Mouse (Mus musculus) neural tube, embryonic 14.5 days (tissue): ENCODE measurements around the gene Myb. TPM values are rescaled to one million over a fixed set of nuclear protein-coding genes. Genes with fewer than 3 reads are reported as not detected.

Experiments used
- ATAC-seq: fragments of 200-750 bp; cut with Nextera tagmentation; 2 replicates; pipeline ENCODE4 v1.8.0; 2017; ENCODE audit warnings: low read depth, mild to moderate bottlenecking, moderate TSS enrichment, moderate library complexity
- H3K27ac ChIP-seq: fragments of 300-500 bp; sonication (generic); 2 replicates; pipeline ENCODE4 v1.5.1; 2014; ENCODE audit warnings: low read depth, mild to moderate bottlenecking, control low read depth, low read length, moderate library complexity, mixed read lengths
- H3K27me3 ChIP-seq: fragments of 300-500 bp; sonication (generic); 2 replicates; pipeline ENCODE4 v1.6.1; 2014; ENCODE audit warnings: low read length; ENCODE audit not compliant: control insufficient read depth, insufficient read depth
- H3K36me3 ChIP-seq: fragments of 300-500 bp; sonication (generic); 2 replicates; pipeline ENCODE4 v1.6.1; 2014; ENCODE audit warnings: low read length, mixed read lengths; ENCODE audit not compliant: control insufficient read depth, insufficient read depth
- H3K4me1 ChIP-seq: fragments of 300-500 bp; sonication (generic); 2 replicates; pipeline ENCODE4 v1.6.1; 2014; ENCODE audit warnings: low read length; ENCODE audit not compliant: control insufficient read depth, insufficient read depth
- H3K4me2 ChIP-seq: fragments of 300-500 bp; sonication (generic); 2 replicates; pipeline ENCODE4 v1.6.1; 2014; ENCODE audit warnings: mild to moderate bottlenecking, low read depth, low read length, control low read depth
- H3K4me3 ChIP-seq: fragments of 300-500 bp; sonication (generic); 2 replicates; pipeline ENCODE4 v1.5.1; 2014; ENCODE audit warnings: low read depth, low read length, control low read depth, mixed read lengths
- H3K9ac ChIP-seq: fragments of 300-500 bp; sonication (generic); replicated peaks from 2 replicates; pipeline ENCODE4 v1.6.1; 2014; ENCODE audit warnings: low read depth, mild to moderate bottlenecking, control low read depth, low read length, mixed read lengths
- H3K9me3 ChIP-seq: fragments of 300-500 bp; sonication (generic); 2 replicates; pipeline ENCODE4 v1.6.1; 2016; ENCODE audit warnings: low read length; ENCODE audit not compliant: control insufficient read depth
- whole genome bisulfite sequencing: fragments of 180-500 bp; shearing (Covaris S2); extraction: QIAGEN DNeasy Blood & Tissue Kit; methylation state at CpG from one replicate; pipeline ENCODE4 v1.1.7; 2014; 5-methylcytosine and 5-hydroxymethylcytosine counted together
- polyA plus RNA-seq: library from polyadenylated mRNA; unstranded; fragments of >200 nt; fragmentation: Nextera tagmentation; extraction: Ambion mirVana; gene quantifications from 2 replicates; pipeline ENCODE4 v1.2.1, GENCODE M21; 2014

Myb gene
- 1.8 and 2.3 TPM in 2 replicates for polyA plus RNA-seq

DNA sequence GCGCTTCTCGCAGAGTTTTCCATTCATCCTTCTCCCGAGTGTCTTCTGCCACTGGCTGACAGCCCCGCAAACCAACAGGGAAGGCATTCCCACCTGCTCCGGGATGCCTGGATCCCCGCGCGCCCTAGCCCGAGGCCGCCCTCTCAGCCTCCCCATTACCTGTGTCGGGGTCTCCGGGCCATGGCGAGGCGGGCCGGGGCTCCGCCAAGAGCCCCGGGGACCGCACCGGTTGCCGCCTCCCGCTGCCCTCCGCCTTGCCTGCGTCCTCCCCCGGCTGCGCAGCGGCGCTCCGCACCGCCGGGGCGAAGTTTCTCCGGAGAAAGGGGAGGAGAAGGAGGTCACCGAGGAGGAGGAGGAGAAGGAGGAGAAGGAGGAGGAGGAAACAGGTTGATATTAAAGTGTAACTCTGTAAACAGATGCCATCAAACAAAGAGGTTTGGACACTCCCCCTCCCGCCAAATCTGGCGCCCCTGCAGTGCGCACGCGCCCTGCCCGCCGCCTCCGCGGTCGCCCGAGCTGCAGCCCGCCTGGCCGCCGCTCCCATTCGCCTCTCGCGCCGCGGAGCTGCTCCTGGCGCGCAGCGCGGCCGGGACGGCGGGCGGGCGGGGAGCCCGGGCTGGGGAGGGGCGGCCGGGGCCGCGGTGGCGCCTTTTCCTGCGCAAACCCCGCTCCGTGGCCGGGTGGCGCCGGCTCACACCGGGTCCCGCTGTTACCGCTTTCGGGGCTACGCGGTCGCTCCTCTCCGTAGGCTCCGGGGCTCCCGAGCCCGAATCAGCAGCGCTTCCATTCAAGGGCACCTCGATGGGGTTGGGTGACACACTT is at the start of gene Myb:
Myb (minus strand) TSS at position 448 of the 822 bp plus-strand sequence.
- Histone ChIP-seq H3K4me1 (peaks cover 7% of the 10 kb centered on the region), H3K9ac (peak within 1 kb of the TSS; percentile 66), H3K4me3 (peak within 1 kb of the TSS; percentile 65), H3K4me2 (peak within 1 kb of the TSS; percentile 100), H3K36me3 (no peaks in the 10 kb centered on the region), H3K27me3 (peaks cover 22% of the 10 kb centered on the region), H3K27ac (no peak within 1 kb of the TSS), H3K9me3 (no peaks in the 10 kb centered on the region)
- peak; percentile 84 for ATAC-seq
- WGBS: under 1% methylated on average over 73 of the region's 86 CpGs

DNA sequence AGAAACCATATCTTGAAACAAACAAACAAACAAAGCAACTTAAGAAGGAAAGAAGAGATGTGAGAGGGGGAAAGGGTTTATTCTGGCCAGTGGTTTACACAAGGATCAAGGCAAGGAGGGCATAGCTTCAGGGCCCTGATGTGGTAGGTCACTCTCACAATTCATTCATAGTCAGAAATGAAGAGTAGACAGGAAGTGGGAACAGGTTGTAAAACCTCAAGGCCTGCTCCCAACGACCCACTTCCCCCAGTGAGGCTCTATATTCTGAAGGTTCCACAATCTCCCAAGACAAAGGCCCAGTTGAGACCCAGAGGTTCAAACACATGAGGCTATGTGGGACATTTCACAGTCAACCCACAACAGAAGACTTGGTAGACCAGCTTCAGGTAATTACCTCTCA is 46.6 kb upstream of the Myb start:
- Histone ChIP-seq H3K4me1 (no peaks in the 10 kb centered on the region), H3K9me3 (no peaks in the 10 kb centered on the region), H3K27ac (no peak overlapping the region), H3K27me3 (no peaks in the 10 kb centered on the region), H3K4me2 (no peak overlapping the region), H3K9ac (no peak overlapping the region), H3K4me3 (no peak overlapping the region), H3K36me3 (no peaks in the 10 kb centered on the region)
- ATAC-seq: no peak
- 78% methylated on average over 1 of the region's 1 CpGs for WGBS

DNA sequence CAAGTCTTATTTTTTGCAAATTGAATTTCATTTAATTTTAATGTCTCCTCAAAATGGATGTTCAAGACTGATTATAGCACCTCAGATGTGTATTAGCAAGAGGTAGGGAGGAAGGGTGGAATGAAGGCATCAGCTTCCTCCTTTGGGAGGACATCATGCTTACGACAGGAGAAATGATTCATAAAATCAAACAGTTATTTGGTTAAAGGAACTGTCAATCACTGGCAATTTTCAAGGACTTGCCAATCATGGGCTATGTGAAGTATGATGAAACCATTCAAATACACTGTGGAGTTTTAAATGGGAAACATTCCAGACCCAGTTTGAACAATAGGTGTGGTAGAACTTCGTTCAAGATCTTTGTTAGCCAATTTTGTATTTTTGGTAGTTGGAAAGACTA is 45.4 kb upstream of the Myb start:
- H3K27me3 ChIP-seq: no peaks in the 10 kb centered on the region
- ATAC-seq: no peak
- WGBS: 90% methylated on average over 2 of the region's 2 CpGs
- no peaks in the 10 kb centered on the region for H3K9me3 ChIP-seq
- no peaks in the 10 kb centered on the region for H3K4me1 ChIP-seq
- no peaks in the 10 kb centered on the region for H3K36me3 ChIP-seq
- H3K27ac ChIP-seq: no peak overlapping the region
- H3K4me3 ChIP-seq: no peak overlapping the region
- no peak overlapping the region for H3K9ac ChIP-seq
- H3K4me2 ChIP-seq: no peak overlapping the region

DNA sequence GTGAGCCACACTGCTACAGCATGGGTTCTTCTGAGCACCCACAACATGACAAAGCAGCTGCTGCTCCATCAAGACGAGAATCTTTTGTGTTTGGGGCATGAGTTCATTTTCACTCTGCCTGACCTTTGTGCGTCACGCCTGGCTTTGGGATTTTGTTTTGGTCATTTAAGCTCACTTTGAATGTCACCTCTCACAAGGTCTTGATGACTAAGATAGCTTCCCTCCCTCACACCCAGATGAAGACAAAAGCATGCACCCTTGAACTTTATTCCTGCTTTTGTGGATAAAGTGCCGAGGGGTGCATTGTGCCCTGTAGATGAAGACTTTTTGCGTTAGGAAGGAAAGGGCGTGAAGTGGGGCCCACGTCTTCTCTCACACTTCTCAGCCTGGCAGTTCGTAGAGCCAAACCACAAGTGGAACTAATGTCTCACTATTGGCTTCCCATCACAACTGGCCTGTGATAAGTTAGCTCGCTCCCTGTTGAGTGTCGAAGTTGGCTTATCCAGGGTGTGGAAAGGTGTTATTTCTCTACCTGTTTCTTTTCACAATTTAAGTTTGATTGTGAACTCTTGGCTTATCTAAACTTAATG is 43.8 kb upstream of the Myb start:
- no peak overlapping the region for H3K4me3 ChIP-seq
- 72% methylated on average over 10 of the region's 10 CpGs for WGBS
- no peak overlapping the region for H3K9ac ChIP-seq
- no peaks in the 10 kb centered on the region for H3K36me3 ChIP-seq
- no peaks in the 10 kb centered on the region for H3K27me3 ChIP-seq
- no peaks in the 10 kb centered on the region for H3K9me3 ChIP-seq
- no peak for ATAC-seq
- no peak overlapping the region for H3K4me2 ChIP-seq
- H3K27ac ChIP-seq: no peak overlapping the region
- H3K4me1 ChIP-seq: no peaks in the 10 kb centered on the region

DNA sequence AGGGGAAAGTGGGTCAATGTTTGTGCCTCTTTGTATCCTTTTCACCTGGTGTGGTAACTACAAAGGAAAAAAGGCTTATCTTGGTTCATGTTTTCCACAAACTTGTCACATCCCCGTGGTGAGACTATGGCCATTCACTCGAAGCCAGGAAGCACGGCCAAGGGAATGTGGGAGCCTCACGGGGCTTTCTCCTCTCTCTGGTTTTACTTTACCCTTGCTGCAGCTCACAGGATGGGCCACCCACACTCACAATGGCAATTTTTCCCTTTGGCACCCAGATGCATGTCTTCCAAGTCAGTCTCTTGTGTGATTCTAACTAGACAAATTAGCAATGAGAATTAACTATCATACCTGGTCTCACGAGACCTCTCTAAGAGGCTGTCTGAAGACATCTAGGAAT is 43.1 kb upstream of the Myb start:
- no peak overlapping the region for H3K4me3 ChIP-seq
- no peak overlapping the region for H3K27ac ChIP-seq
- no peak overlapping the region for H3K9ac ChIP-seq
- no peaks in the 10 kb centered on the region for H3K4me1 ChIP-seq
- no peaks in the 10 kb centered on the region for H3K9me3 ChIP-seq
- WGBS: 91% methylated on average over 5 of the region's 5 CpGs
- ATAC-seq: no peak
- H3K36me3 ChIP-seq: no peaks in the 10 kb centered on the region
- H3K27me3 ChIP-seq: no peaks in the 10 kb centered on the region
- H3K4me2 ChIP-seq: no peak overlapping the region

DNA sequence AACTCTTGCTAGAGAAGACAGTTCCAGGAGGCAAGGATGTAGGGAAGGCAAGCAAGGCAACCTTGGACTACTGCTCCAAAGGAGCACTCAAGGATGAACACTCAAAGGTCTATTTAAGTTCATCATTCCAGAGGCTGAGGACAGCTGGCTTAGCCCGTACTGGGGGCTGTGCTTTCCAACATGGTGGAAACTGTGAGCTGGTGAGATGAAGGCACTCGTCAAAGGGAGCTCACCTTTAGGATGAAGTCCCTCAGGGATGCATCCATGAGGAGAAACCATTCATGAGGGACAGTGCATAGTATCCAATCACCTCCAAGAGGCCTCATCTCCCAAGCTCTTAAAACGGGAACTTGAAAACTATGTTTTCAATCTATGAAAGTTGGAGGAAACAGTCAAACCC is 42.7 kb upstream of the Myb start:
- Histone ChIP-seq H3K4me1 (no peaks in the 10 kb centered on the region), H3K27ac (no peak overlapping the region), H3K4me3 (no peak overlapping the region), H3K36me3 (no peaks in the 10 kb centered on the region), H3K27me3 (no peaks in the 10 kb centered on the region), H3K4me2 (no peak overlapping the region), H3K9me3 (no peaks in the 10 kb centered on the region), H3K9ac (no peak overlapping the region)
- 93% methylated on average over 3 of the region's 3 CpGs for WGBS
- ATAC-seq: no peak

DNA sequence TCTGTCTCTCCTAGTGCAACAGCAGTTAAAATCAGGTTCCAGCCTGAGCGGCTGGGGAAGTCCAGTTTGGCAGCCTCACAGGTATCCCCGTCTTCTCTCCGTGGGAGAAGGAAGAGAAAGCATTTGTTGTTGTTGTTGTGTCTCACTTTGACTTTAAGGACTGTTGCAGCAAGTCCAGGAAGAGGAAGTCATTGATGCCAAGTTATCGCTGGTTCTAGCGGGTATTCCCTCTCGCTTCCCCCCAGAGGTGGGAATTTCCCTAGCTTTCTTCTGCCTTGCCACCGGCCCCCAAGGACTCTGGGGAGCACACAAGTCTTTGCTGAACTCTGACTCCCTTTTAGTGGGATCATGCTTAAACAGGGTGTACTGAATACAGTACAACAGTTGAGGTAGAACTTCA is 40.0 kb upstream of the Myb start:
- no peak overlapping the region for H3K27ac ChIP-seq
- H3K9me3 ChIP-seq: no peaks in the 10 kb centered on the region
- H3K4me2 ChIP-seq: no peak overlapping the region
- no peak overlapping the region for H3K9ac ChIP-seq
- no peaks in the 10 kb centered on the region for H3K4me1 ChIP-seq
- WGBS: 82% methylated on average over 7 of the region's 7 CpGs
- H3K27me3 ChIP-seq: no peaks in the 10 kb centered on the region
- H3K36me3 ChIP-seq: no peaks in the 10 kb centered on the region
- no peak for ATAC-seq
- H3K4me3 ChIP-seq: no peak overlapping the region

DNA sequence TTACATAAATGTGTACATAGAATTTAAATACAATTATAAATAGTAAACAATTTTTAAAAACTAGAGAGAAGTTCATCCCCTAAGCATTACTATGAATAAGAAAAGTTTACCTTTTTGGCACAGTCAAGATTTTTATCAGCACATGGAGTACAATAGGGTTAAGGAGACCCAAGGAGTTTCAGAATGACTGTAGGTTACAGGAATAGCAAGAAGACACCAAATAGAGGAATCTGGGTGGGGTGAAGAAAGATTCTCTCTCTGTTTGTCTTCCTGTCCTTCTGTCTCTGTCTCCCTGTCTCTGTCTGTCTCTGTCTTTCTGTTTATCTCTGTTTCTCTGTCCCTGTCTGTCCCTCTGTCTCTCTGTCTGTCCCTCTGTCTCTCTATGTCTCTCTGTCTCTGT is 39.5 kb upstream of the Myb start:
- H3K9me3 ChIP-seq: no peaks in the 10 kb centered on the region
- H3K4me3 ChIP-seq: no peak overlapping the region
- no peak for ATAC-seq
- no peaks in the 10 kb centered on the region for H3K4me1 ChIP-seq
- no peak overlapping the region for H3K4me2 ChIP-seq
- no peaks in the 10 kb centered on the region for H3K36me3 ChIP-seq
- no peak overlapping the region for H3K9ac ChIP-seq
- no peak overlapping the region for H3K27ac ChIP-seq
- H3K27me3 ChIP-seq: no peaks in the 10 kb centered on the region

DNA sequence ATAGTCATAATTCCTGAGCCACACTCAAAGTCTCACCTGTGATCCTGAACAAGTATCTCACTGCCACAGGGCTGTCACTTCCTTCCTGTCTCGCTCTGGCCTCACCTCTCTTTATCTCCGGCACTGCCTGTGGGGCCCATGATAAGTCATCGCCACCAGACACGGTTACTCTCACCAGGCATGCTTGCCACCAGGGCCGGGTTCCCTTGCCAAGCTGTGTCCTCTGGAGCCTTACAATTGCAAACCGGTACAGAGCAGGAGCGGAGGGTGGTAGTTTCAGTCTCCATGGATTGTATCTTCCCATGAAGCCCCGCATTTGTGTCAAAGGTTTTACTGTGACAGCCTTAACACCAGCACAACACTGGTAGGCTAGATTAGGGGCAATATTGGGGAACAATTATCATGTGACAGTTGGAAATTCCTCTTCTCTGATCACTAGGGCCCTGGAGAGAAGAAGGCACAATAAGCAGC is 35.9 kb upstream of the Myb start:
- Histone ChIP-seq H3K9ac (no peak overlapping the region), H3K4me3 (no peak overlapping the region), H3K36me3 (no peaks in the 10 kb centered on the region), H3K9me3 (no peaks in the 10 kb centered on the region), H3K4me2 (no peak overlapping the region), H3K27me3 (no peaks in the 10 kb centered on the region), H3K4me1 (no peaks in the 10 kb centered on the region), H3K27ac (no peak overlapping the region)
- no peak for ATAC-seq
- 88% methylated on average over 8 of the region's 8 CpGs for WGBS
